Mouse (Mus musculus) myocyte (in vitro differentiated cells): ENCODE measurements around the gene Arrdc2.

ENCODE experiments used
- CEBPB ChIP-seq: IDR thresholded peaks from 2 replicates; pipeline ENCODE4 v1.6.1; 2011; ENCODE audit warnings: mild to moderate bottlenecking, moderate library complexity; ENCODE audit not compliant: poor library complexity, insufficient read depth, severe bottlenecking
- E2F4 ChIP-seq: IDR thresholded peaks from one replicate; pipeline ENCODE4 v1.6.1; 2011; ENCODE audit warnings: mild to moderate bottlenecking, control low read depth, moderate library complexity; ENCODE audit not compliant: insufficient read depth
- MAX ChIP-seq: IDR thresholded peaks from one replicate; pipeline ENCODE4 v1.6.1; 2011; ENCODE audit warnings: low read depth, mild to moderate bottlenecking, control low read depth
- MYOD1 ChIP-seq, 3 experiments: IDR thresholded peaks; one replicate each; pipeline ENCODE4 v1.6.1; 2011; ENCODE audit warnings: control low read depth in 2 of 3, low read depth in 2 of 3, mild to moderate bottlenecking in 2 of 3, moderate library complexity in 1 of 3; ENCODE audit not compliant: insufficient read length in 2 of 3, control insufficient read depth in 1 of 3
- POLR2A ChIP-seq: IDR thresholded peaks from one replicate; pipeline ENCODE4 v1.6.1; 2011; ENCODE audit warnings: low read depth, mild to moderate bottlenecking, control low read depth, moderate library complexity; ENCODE audit not compliant: insufficient read length
- POLR2AphosphoS2 ChIP-seq: IDR thresholded peaks from one replicate; pipeline ENCODE4 v1.6.1; 2011; ENCODE audit warnings: low read depth, control low read depth; ENCODE audit not compliant: insufficient read length
- REST ChIP-seq: IDR thresholded peaks from one replicate; pipeline ENCODE4 v1.6.1; 2011; ENCODE audit warnings: mild to moderate bottlenecking, control low read depth, moderate library complexity; ENCODE audit not compliant: insufficient read depth, insufficient read length
- SRF ChIP-seq: IDR thresholded peaks from one replicate; pipeline ENCODE4 v1.6.1; 2011; ENCODE audit warnings: low read depth; ENCODE audit not compliant: control insufficient read depth, insufficient read length
- TCF12 ChIP-seq: IDR thresholded peaks from one replicate; pipeline ENCODE4 v1.6.1; 2011; ENCODE audit warnings: mild to moderate bottlenecking, control low read depth; ENCODE audit not compliant: poor library complexity, insufficient read depth, severe bottlenecking
- USF1 ChIP-seq: IDR thresholded peaks from one replicate; pipeline ENCODE4 v1.6.1; 2011; ENCODE audit warnings: low read depth, mild to moderate bottlenecking, control low read depth, moderate library complexity

GRCm38 (mm10) chr8:70866566-70866965 is 27.0 kb upstream of the Arrdc2 start:
- TF ChIP-seq E2F4, result no peak
- TF ChIP-seq POLR2A, result no peak
- peak; percentile 29 for TF ChIP-seq POLR2AphosphoS2
- TF ChIP-seq MYOD1 (IDR thresholded peaks at IDR 0.05; ENCODE audit: control insufficient read depth in 1 of 3, insufficient read length in 2 of 3, low read depth in 2 of 3), result no peak
- no peak for TF ChIP-seq MAX
- no peak for TF ChIP-seq CEBPB
- no peak for TF ChIP-seq REST
- no peak for TF ChIP-seq USF1
- no peak for TF ChIP-seq SRF
- TF ChIP-seq TCF12, result no peak
